Mouse (Mus musculus): Measurements from ENCODE around the gene Saxo2.

Gene Saxo2

DNA sequence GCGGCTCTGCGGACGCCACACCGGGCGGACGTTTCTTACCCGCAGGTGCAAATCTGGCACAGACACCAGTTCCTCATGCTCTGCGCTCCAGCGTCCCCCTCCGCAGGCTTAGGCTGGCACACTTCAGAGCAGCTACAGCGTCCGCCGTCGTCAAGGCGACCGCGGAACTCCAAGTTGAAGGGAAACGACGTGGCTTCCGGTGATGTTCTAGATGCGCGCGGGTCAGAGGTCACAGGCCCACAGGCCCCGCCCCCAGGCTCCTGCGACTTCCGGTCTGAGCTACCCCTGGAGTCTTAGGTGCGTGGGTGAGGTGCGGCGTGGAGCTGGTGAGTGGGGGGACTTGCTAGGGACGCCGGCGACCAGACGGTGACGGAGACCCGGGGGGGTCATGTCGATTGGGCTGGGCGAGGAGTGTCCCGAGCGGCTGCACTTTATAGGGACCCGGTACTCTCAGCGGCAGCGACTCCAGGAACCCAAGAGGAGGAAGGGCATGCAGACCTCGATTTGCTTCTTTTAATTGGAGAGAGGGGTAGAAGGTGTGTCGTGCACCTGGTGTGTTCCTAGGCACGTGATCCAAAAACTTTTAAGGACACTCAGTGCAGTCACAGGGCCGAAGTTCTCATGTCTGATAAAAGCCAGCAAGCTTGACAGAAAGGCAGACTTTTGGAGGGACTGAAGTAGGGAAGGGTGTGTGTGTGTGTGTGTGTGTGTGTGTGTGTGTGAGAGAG, at the start of gene Saxo2, which contains the start of gene Efl1:
TSS of gene Saxo2 (minus strand) at position 176 of the 728 bp plus-strand sequence.
TSS of gene Efl1 (plus strand) at position 262 of the 728 bp plus-strand sequence.
- peak; percentile 68 for DNase-seq (ENCODE audit: low spot score)

DNA sequence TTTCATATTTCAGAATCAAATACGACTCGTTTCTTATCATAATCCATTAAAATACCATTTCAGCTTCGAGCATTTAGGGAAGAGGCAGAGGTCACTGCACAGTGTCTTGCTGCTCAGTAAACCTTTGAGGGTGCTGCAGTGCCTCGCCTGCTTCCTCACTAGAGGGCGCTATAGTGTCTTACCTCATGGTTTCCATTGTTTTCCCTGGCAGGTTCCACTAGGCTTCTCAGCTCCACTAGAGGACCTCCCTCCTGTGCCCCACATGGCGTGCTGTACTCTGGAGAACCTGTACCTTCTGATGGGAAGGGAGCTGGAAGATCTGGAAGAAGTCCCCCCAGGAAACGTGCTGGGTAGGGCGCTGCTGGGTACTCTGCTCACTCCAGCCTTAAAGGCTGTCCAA, 49.3 kb upstream of the Saxo2 start:
- DNase-seq (ENCODE audit: low spot score) = no peak

DNA sequence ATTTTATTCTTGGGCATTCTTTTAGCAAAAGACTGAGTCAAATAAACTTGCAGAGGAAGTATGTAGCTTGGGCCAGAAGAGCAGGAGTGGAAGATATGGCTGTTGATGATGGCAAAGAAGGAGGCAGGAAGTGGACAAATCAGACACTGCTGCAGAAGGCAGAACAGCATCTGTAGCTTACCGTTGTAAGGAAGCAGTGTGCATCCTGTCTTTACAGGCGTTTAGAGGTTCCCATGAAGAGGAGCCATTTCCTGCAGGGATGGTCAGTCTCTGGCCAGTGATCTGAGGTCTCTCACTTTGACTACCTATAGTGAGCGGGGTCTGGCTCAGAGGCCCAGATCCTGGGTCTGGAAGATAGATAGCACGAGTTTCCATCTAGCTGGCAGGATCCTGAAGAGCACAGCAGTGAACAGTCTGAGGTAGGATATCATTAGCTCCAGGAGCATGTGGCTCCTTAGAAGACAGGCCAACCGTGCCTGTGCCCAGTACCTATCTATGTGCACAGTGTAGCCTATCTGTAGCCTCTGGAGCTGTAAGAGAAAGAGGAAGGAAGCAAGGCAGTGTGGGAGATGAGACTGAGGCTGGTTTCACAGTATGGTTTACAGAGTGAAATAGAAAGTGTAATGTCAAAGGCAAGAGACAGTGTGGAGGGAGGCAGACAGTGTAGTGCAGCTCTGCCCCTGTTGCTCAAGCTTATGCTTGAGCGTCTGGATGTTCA, 42.9 kb upstream of the Saxo2 start:
- DNase-seq (ENCODE audit: low spot score) = no peak

DNA sequence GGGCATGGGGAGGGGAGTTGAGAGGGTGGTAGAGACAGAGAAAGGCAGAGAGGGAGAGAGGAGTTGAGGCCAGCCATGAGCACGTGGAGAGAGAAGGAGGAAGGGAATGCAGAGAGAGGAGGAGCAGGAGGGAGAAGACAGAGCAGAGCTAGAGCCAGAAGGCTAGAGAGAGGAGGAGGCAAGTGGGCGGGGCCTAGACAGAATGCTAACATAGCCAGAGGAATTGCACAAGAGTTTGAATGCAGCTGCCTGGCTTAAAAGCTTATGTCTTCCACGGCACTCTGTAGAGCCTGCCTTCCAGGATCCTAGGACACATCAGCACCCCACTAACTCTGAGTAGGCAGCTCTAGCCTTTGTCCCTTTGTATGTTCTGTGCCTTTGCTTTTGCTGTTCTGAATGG, 40.4 kb upstream of the Saxo2 start:
- no peak for DNase-seq (ENCODE audit: low spot score)

DNA sequence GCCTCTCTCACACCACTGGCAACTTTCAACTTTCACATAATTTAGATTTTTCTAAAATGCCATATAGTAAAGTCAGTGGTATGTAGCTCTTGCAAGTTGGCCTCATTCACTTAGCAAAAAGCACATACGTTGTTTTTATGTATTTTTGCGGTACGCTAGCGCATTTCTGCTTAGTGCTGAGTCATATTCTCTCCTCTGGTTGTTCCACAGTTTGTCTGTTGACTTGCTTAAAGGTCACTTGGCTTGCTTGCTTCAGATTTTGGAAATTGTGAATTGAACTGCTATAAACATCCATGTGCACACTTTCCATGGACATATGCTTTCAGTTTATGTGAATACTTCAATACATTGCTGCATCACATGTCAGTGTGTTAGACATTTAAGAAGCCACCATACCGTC, 31.6 kb upstream of the Saxo2 start:
- DNase-seq (ENCODE audit: low spot score) = no peak

DNA sequence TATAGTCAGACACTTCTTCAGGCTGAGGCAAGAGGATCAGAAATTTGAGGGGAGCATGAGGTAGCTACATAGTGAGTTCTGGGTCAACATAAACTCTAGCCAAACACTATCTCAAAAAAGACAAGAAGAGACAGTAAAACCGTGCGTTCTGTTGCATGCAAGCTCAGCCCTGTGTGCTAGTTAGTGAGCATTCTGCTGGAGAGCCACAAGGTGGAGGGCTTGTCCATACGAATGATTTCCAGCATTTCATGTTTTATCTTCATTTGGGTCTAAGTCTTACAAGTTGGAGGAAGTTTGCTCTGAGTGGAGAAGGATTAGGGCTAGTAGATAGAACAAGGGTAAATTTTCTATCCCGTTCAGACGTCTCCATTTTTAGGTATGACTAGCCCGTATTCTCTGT, 28.5 kb upstream of the Saxo2 start:
- DNase-seq (ENCODE audit: low spot score) = no peak

DNA sequence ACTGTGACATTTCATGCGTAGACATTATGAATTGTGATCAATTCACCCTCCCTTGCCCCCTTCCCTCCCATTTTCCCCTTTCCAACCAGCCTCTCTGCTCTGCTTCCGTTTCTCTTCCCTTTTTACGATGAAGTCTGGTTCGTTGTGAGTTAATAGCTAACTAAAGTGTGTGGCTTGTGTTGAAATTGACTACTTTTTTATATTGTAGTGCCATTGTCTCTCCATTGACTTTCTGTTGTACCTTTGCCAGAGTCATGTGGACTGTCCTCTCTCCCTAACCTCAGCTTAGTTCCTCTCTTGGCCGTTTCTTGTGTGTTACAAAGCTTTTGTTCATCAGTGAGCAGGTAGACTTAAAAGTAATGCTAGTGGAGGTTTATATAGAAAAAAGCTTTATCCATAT, 27.7 kb upstream of the Saxo2 start:
- no peak for DNase-seq (ENCODE audit: low spot score)

DNA sequence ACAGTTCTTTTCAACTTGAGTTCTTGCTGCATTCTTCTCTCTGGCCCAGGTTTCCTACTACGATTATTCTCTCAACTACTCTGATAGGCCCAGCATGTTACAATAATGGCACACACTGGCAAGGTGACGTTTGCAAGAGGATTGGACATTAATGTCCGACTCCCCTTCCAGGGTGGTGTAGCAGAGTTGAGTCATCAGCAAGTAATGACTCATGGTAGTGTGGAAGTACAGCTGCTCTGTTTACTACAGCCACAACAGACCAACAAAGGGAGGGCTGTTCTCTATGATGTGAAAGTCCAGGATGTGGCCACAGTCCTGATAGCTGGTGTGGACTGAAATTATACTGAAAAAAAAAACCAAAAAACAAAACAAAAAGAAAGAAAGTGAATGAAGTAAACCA, 16.3 kb upstream of the Saxo2 start:
- DNase-seq (ENCODE audit: low spot score) = no peak

DNA sequence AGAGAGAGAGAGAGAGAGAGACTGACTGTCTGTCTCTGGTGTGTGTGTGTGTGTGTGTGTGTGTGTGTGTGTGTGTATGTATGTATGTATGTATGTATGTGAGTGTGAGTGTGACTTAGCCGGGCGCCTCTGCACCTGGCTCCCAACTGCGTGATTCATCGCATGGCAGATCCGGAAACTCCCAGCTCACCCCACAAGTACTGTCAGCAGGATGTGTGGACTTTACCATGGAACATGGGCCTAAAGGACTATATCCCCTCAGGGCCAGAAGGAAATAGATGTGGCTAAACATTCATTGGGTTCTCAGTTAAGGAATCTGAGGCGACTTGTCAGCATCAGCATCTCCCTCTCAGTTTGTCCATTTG, 735 bp upstream of the Saxo2 start:
- no peak for DNase-seq (ENCODE audit: low spot score)

DNA sequence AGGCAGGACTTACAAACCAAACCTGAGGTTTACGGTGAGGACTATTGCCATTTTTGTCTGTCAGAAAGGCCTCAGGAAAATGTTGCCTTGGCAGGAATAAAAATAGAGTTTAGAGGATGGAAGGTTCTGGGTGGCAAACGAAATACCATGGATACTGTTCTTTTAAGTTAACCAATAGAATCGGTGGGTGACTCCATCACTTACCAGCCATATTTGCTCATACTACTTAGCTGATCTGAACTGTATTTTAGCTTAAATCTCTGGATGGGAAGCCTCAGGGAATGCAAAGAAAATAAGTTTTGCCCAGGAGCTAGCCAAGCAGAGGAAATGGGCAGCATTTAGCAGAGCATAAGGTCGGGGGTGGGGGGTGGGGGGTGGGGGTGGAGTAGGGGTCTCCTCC, 419 bp downstream of the Saxo2 start:
- DNase-seq (ENCODE audit: low spot score) = no peak

DNA sequence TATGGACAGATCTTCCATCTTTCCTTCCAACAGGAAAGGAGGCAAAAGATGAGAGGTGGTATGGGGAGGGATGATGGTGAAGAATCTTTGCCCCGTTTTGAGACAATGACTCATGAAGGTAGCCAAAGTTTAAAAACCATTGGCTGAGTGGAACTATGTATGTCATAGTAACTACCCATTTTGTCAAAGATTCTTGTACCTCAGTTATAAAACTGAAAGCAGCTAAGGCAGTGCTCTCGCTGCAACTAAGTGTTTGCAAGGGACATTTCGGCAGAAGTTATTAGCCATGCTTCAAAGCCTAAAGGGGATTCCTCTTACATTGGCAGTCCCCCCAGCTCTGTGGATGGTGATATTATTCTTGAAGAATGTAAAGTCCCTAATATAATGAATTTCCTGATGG, 1.1 kb downstream of the Saxo2 start:
- no peak for DNase-seq (ENCODE audit: low spot score)

DNA sequence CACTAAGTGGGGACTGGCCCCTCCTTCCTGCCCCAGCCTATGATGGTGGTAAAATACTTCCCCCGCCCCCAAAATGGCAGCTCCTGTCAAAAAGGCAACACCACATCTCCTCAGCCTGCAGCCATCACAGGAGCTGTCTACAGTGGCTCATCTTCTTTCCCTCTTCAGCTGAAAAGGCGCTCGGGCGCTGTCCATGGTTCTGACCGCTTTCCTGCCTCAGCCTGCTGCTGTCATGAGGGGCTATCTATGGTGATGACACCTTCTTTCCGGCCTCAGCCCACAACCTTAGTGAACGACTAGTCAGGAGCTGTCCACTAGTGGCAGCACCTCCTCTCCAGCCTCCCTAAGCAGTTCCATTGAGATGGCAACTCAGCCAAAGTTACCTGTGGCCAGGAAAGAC, 23.0 kb downstream of the Saxo2 start:
- peak; percentile 45 for DNase-seq (ENCODE audit: low spot score)

DNA sequence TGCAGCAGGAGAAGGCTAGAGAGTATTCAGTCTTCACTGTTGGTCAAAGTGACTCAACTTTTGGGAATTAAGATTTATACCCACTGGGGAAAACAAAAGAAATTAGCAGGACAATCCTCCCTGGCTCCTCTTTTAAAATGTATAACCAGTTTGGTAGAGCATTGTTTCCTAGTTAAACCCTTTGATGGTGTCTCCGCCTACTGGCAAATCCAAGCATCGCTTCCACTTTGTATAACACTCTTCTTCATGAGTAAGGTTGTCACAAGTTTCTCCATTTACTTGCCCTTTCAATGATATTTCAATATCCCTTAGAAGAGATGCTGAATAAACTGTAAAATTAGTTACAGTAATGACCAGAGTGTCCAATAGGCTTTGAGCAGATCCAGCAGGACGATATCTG, 38.7 kb downstream of the Saxo2 start:
- DNase-seq (ENCODE audit: low spot score) = no peak

DNA sequence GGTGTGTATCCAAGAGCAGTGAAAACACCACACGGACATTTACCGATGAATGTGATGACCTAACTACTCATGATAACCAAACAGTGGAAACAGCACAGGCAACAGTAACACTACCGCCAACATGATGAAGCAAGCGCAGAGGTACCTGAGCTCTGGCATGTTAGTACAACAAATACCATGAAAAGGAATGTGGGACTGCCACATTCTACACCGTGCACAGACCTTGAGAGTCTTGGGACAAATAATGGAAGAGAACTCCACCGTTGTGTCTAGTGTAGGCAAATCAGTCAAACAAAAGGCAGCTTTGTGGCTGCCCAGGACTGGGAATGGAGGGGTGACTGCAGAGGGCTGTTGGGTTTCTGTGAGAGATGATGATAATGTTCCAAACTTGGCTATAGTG, 42.9 kb downstream of the Saxo2 start:
- no peak for DNase-seq (ENCODE audit: low spot score)

DNA sequence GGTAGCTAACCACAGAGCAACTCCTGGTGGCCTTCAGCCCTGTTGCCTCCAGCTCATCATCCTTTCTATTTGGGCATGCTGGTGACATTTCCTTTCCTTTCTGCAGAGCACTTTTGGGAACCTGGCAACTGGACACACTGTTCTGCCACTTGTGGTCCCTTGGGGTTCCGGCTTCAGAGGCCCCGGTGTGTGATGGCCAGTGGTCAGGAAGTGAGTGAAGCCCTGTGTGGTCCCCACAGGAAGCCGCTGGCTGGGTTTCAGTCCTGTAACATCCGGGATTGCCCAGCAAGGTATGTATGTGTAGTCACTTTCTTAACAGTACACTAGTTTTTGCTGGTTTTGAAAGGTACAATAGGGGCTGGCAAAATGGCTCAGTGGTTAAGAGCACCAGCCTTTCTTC, 46.3 kb downstream of the Saxo2 start:
- DNase-seq (ENCODE audit: low spot score) = no peak

DNA sequence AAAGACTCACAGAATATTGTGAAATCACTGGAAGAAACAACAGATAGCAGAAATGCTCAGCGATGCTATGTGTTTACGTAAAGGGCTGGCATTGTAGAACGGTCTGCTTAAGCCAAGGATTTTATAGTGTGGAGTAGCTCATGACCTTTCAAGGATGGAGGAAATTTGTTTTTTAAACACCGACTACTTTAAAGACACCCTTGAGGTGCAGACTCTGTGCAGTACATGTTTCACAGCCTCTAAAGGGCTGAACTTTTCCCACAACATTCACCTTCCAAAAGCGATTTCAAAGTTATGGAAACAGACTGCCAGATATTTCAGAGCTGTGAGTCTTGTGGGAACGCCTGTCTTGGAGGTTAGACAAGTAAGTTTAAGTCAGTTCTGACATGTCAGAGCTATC, 57.4 kb downstream of the Saxo2 start:
- no peak for DNase-seq (ENCODE audit: low spot score)

Data from ovary, postnatal 10 days (tissue).